Mouse (Mus musculus): ENCODE measurements at regions not wholly inside any gene's neighbourhood (a gene's known extent, or its start where the extent isn't known, plus 50 kb on each side); places are given as distances from the start of the nearest gene placed in this dataset.

DNA sequence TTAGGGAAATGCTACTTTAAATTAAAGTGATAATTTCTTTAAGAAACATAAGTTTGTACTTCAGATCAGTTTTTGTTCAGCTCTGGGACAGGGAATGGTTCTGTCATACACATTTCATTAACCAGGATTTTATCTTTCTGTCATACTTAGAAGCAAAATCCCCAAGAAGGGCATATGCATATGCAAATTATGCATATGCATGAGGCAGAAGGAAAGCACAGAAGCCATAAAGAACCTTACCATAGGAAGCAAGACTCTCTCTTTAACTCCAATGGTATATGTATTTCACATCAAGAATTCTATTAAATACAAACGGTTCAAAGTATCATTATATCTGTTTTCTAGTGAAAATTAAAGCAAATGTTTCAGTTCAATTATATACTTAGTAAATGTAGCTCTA is 381.5 kb downstream of the Kcnj3 start:
- WGBS: 80% methylated on average over 1 of the region's 1 CpGs
- Histone ChIP-seq H3K4me1 (ENCODE audit: insufficient read depth, low read length) (no peaks in the 10 kb centered on the region), H3K4me3 (ENCODE audit: low read length) (no peak overlapping the region), H3K36me3 (ENCODE audit: insufficient read depth, low read length) (no peaks in the 10 kb centered on the region), H3K27me3 (ENCODE audit: insufficient read depth, low read length) (no peaks in the 10 kb centered on the region), H3K4me2 (replicated peaks; ENCODE audit: low read depth, low read length) (no peak overlapping the region), H3K9ac (replicated peaks; ENCODE audit: low read length) (no peak overlapping the region), H3K9me3 (ENCODE audit: low read length) (no peaks in the 10 kb centered on the region), H3K27ac (ENCODE audit: low read length) (no peak overlapping the region)
- ATAC-seq (ENCODE audit: low FRiP score, low TSS enrichment): no peak

- Histone ChIP-seq H3K9ac (replicated peaks; ENCODE audit: low read length) (no peak overlapping the region), H3K27ac (ENCODE audit: low read length) (no peak overlapping the region), H3K4me3 (ENCODE audit: low read length) (no peak overlapping the region), H3K4me1 (ENCODE audit: insufficient read depth, low read length) (no peaks in the 10 kb centered on the region), H3K4me2 (replicated peaks; ENCODE audit: low read depth, low read length) (0 out of 2 replicates have a peak overlapping the region, but pooled peaks have one; percentile 23), H3K9me3 (ENCODE audit: low read length) (no peaks in the 10 kb centered on the region), H3K27me3 (ENCODE audit: insufficient read depth, low read length) (no peaks in the 10 kb centered on the region), H3K36me3 (ENCODE audit: insufficient read depth, low read length) (no peaks in the 10 kb centered on the region)
- no peak; the same call in 1 of the 2 replicates for ATAC-seq (ENCODE audit: low FRiP score, low TSS enrichment)
- 24% methylated on average over 7 of the region's 7 CpGs for WGBS
Measured at GRCm38 (mm10) chr2:55818220-55818619, 382.4 kb downstream of the Kcnj3 start.

GRCm38 (mm10) chr2:55822726-55823125 is 387.0 kb downstream of the Kcnj3 start:
- Histone ChIP-seq H3K4me2 (replicated peaks; ENCODE audit: low read depth, low read length) (no peak overlapping the region), H3K9me3 (ENCODE audit: low read length) (no peaks in the 10 kb centered on the region), H3K27ac (ENCODE audit: low read length) (no peak overlapping the region), H3K4me1 (ENCODE audit: insufficient read depth, low read length) (no peaks in the 10 kb centered on the region), H3K27me3 (ENCODE audit: insufficient read depth, low read length) (no peaks in the 10 kb centered on the region), H3K36me3 (ENCODE audit: insufficient read depth, low read length) (no peaks in the 10 kb centered on the region), H3K4me3 (ENCODE audit: low read length) (no peak overlapping the region), H3K9ac (replicated peaks; ENCODE audit: low read length) (no peak overlapping the region)
- no peak for ATAC-seq (ENCODE audit: low FRiP score, low TSS enrichment)

DNA sequence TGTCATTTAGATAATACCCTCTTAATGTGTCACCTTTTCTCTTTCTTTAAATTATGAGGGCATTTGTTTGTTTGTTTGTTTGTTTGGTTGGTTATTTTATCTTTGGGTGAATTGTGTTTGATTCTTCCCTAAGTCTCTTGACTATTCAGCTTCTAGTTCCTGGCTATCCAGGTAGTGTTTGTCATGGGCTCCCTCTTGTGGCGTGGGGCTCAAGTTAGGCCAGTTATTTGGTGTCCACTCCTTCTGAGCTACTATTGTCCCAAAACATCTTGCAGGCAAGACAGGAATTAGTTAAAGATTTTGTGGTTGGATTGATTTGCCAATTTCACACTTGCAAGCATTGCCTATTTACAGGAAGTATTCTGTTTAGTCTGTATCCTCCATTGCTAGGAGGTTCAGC is 405.8 kb downstream of the Kcnj3 start:
- H3K4me1 ChIP-seq (ENCODE audit: insufficient read depth, low read length): no peaks in the 10 kb centered on the region
- no peak for ATAC-seq (ENCODE audit: low FRiP score, low TSS enrichment)
- WGBS: 57% methylated on average over 1 of the region's 1 CpGs

GRCm38 (mm10) chr2:55846832-55847382 is 411.1 kb downstream of the Kcnj3 start:
- no peak for ATAC-seq (ENCODE audit: low FRiP score, low TSS enrichment)
- WGBS: 59% methylated on average over 3 of the region's 3 CpGs

More for the DNA sequence above, 405.8 kb downstream of the Kcnj3 start:
- Histone ChIP-seq H3K9ac (replicated peaks; ENCODE audit: low read length) (no peak overlapping the region), H3K9me3 (ENCODE audit: low read length) (no peaks in the 10 kb centered on the region), H3K4me2 (replicated peaks; ENCODE audit: low read depth, low read length) (no peak overlapping the region), H3K4me3 (ENCODE audit: low read length) (no peak overlapping the region), H3K27me3 (ENCODE audit: insufficient read depth, low read length) (no peaks in the 10 kb centered on the region), H3K27ac (ENCODE audit: low read length) (no peak overlapping the region), H3K36me3 (ENCODE audit: insufficient read depth, low read length) (no peaks in the 10 kb centered on the region)

DNA sequence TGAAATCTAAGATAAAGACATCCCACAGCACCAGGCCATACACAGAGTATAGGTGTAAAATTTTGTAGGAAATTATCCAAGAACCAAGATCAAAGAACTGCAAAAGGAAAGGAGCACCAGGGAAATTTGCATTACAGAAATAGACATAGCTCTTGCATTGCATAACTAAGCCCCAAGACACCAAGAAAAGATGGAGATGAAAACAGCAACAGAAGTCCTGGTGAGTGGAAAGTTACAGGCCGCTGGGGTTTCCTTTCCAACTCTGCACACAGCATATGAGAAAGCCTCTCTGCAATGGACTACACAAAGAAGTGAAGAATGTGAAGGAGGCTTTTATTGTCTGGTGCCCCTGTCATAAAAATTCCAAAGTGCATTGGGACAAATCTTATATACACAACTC is 426.7 kb downstream of the Kcnj3 start:
- Histone ChIP-seq H3K36me3 (ENCODE audit: insufficient read depth, low read length) (no peaks in the 10 kb centered on the region), H3K9me3 (ENCODE audit: low read length) (no peaks in the 10 kb centered on the region), H3K4me3 (ENCODE audit: low read length) (no peak overlapping the region), H3K4me1 (ENCODE audit: insufficient read depth, low read length) (no peaks in the 10 kb centered on the region), H3K9ac (replicated peaks; ENCODE audit: low read length) (no peak overlapping the region), H3K27ac (ENCODE audit: low read length) (no peak overlapping the region), H3K4me2 (replicated peaks; ENCODE audit: low read depth, low read length) (no peak overlapping the region), H3K27me3 (ENCODE audit: insufficient read depth, low read length) (no peaks in the 10 kb centered on the region)
- no peak for ATAC-seq (ENCODE audit: low FRiP score, low TSS enrichment)
- 91% methylated on average over 1 of the region's 1 CpGs for WGBS

More at GRCm38 (mm10) chr2:55846832-55847382, 411.1 kb downstream of the Kcnj3 start:
- no peak overlapping the region for H3K4me2 ChIP-seq (replicated peaks; ENCODE audit: low read depth, low read length)
- no peak overlapping the region for H3K27ac ChIP-seq (ENCODE audit: low read length)
- H3K9me3 ChIP-seq (ENCODE audit: low read length): no peaks in the 10 kb centered on the region
- H3K36me3 ChIP-seq (ENCODE audit: insufficient read depth, low read length): no peaks in the 10 kb centered on the region
- no peak overlapping the region for H3K4me3 ChIP-seq (ENCODE audit: low read length)
- no peaks in the 10 kb centered on the region for H3K4me1 ChIP-seq (ENCODE audit: insufficient read depth, low read length)
- no peak overlapping the region for H3K9ac ChIP-seq (replicated peaks; ENCODE audit: low read length)
- no peaks in the 10 kb centered on the region for H3K27me3 ChIP-seq (ENCODE audit: insufficient read depth, low read length)

DNA sequence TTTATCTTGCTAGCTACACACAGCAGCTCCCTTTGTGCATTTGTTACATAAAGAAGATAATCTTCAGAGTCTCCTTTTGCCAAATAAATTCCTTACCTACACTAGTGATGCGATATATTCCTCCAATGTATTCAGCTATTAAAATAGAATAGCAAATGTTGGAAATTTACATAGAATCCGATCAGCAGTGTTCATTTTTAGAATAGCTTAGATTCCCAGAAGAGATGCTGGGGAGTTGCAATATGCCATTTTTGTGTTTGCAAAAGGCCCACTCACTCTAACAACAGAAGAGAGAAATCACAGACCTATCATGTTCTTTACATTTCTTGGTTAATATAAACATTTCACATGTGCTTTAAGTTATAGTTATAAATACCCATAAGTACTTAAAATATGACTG is 454.2 kb downstream of the Kcnj3 start:
- Histone ChIP-seq H3K4me3 (ENCODE audit: low read length) (no peak overlapping the region), H3K36me3 (ENCODE audit: insufficient read depth, low read length) (no peaks in the 10 kb centered on the region), H3K4me1 (ENCODE audit: insufficient read depth, low read length) (no peaks in the 10 kb centered on the region), H3K27ac (ENCODE audit: low read length) (no peak overlapping the region), H3K9ac (replicated peaks; ENCODE audit: low read length) (no peak overlapping the region), H3K4me2 (replicated peaks; ENCODE audit: low read depth, low read length) (no peak overlapping the region), H3K9me3 (ENCODE audit: low read length) (no peaks in the 10 kb centered on the region), H3K27me3 (ENCODE audit: insufficient read depth, low read length) (no peaks in the 10 kb centered on the region)
- WGBS: 87% methylated on average over 2 of the region's 2 CpGs
- no peak for ATAC-seq (ENCODE audit: low FRiP score, low TSS enrichment)

DNA sequence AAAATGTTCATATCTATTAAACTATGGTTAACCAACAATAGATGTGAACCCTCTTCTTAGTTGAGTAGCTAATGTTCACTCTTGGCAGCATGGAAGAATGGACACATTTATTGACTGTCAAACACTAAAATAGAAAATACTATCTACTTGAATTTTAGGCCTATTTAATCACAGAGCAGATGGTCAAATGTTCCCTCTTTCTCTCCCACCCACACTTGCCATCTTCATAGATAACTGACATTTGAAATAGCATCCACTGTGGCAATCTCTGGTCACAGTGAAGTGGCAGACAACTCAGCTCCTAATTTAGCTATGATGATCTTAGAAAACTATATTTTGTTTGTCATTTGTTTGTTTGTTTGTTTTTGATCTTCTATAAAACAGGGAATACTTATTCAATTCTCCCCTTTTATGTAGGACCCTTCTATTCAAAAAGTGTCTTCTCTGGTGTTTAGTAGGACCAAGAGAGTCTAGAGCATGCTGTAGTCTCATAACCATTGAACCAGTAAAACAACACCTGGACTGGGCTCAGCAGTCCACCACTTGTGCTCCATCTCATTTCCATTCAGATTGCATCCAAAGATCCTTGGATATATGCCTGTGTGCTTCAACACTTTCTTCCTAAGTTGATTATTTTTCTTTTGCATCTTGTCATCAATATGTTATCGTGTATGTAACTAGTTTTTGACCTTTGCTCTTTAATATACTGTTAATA is 457.2 kb downstream of the Kcnj3 start:
- Histone ChIP-seq H3K4me2 (replicated peaks; ENCODE audit: low read depth, low read length) (no peak overlapping the region), H3K27me3 (ENCODE audit: insufficient read depth, low read length) (no peaks in the 10 kb centered on the region), H3K9ac (replicated peaks; ENCODE audit: low read length) (no peak overlapping the region), H3K36me3 (ENCODE audit: insufficient read depth, low read length) (no peaks in the 10 kb centered on the region), H3K4me1 (ENCODE audit: insufficient read depth, low read length) (no peaks in the 10 kb centered on the region), H3K4me3 (ENCODE audit: low read length) (no peak overlapping the region), H3K27ac (ENCODE audit: low read length) (no peak overlapping the region), H3K9me3 (ENCODE audit: low read length) (no peaks in the 10 kb centered on the region)
- ATAC-seq (ENCODE audit: low FRiP score, low TSS enrichment): no peak
- WGBS: 51% methylated on average over 1 of the region's 1 CpGs

- no peak overlapping the region for H3K27ac ChIP-seq (ENCODE audit: low read length)
- no peaks in the 10 kb centered on the region for H3K36me3 ChIP-seq (ENCODE audit: insufficient read depth, low read length)
- 67% methylated on average over 1 of the region's 1 CpGs for WGBS
- H3K27me3 ChIP-seq (ENCODE audit: insufficient read depth, low read length): no peaks in the 10 kb centered on the region
- no peak overlapping the region for H3K4me2 ChIP-seq (replicated peaks; ENCODE audit: low read depth, low read length)
- H3K9ac ChIP-seq (replicated peaks; ENCODE audit: low read length): no peak overlapping the region
- H3K4me1 ChIP-seq (ENCODE audit: insufficient read depth, low read length): no peaks in the 10 kb centered on the region
- no peak overlapping the region for H3K4me3 ChIP-seq (ENCODE audit: low read length)
- ATAC-seq (ENCODE audit: low FRiP score, low TSS enrichment): no peak
- H3K9me3 ChIP-seq (ENCODE audit: low read length): no peaks in the 10 kb centered on the region
Measured at GRCm38 (mm10) chr2:55920294-55920693, 484.5 kb downstream of the Kcnj3 start.
